Mouse (Mus musculus) E14TG2a.4 (cell line): ENCODE results near the gene Me3.

Experiments used
- CTCF ChIP-seq: conservative IDR thresholded peaks from 2 replicates; pipeline ENCODE4 v1.5.1; 2014; ENCODE audit warnings: low read length
- POU5F1 ChIP-seq: IDR thresholded peaks from 2 replicates; pipeline ENCODE4 v1.6.1; 2014; ENCODE audit warnings: low read length, borderline replicate concordance

- TF ChIP-seq CTCF (no peak), POU5F1 (no peak)
Measured at GRCm38 (mm10) chr7:89766678-89767508, 134.7 kb downstream of the Me3 start.
